Mouse (Mus musculus) myocyte (in vitro differentiated cells): Measurements from ENCODE around the gene Tshz2. TPM values are rescaled to one million over a fixed set of nuclear protein-coding genes. Genes with fewer than 3 reads are reported as not detected.

Experiments used
- H3K27me3 ChIP-seq: one replicate; pipeline ENCODE4 v1.6.1; 2011; ENCODE audit not compliant: control insufficient read depth, insufficient read depth, insufficient read length
- H3K36me3 ChIP-seq: one replicate; pipeline ENCODE4 v1.6.1; 2011; ENCODE audit not compliant: control insufficient read depth, insufficient read depth
- H3K4me2 ChIP-seq: one replicate; pipeline ENCODE4 v1.6.1; 2011; ENCODE audit warnings: low read depth, control low read depth
- H3K4me3 ChIP-seq: one replicate; pipeline ENCODE4 v1.5.1; 2011; ENCODE audit warnings: mild to moderate bottlenecking, control low read depth, moderate library complexity
- H3K79me2 ChIP-seq: one replicate; pipeline ENCODE4 v1.6.1; 2011; ENCODE audit not compliant: control insufficient read depth, insufficient read depth
- H3ac ChIP-seq: one replicate; pipeline ENCODE4 v1.6.1; 2011; ENCODE audit not compliant: control insufficient read depth, insufficient read length
- CEBPB ChIP-seq: IDR thresholded peaks from 2 replicates; pipeline ENCODE4 v1.6.1; 2011; ENCODE audit warnings: mild to moderate bottlenecking, moderate library complexity; ENCODE audit not compliant: poor library complexity, insufficient read depth, severe bottlenecking
- E2F4 ChIP-seq: IDR thresholded peaks from one replicate; pipeline ENCODE4 v1.6.1; 2011; ENCODE audit warnings: mild to moderate bottlenecking, control low read depth, moderate library complexity; ENCODE audit not compliant: insufficient read depth
- MAX ChIP-seq: IDR thresholded peaks from one replicate; pipeline ENCODE4 v1.6.1; 2011; ENCODE audit warnings: low read depth, mild to moderate bottlenecking, control low read depth
- MYOD1 ChIP-seq, 3 experiments: IDR thresholded peaks; one replicate each; pipeline ENCODE4 v1.6.1; 2011; ENCODE audit warnings: control low read depth in 2 of 3, low read depth in 2 of 3, mild to moderate bottlenecking in 2 of 3, moderate library complexity in 1 of 3; ENCODE audit not compliant: insufficient read length in 2 of 3, control insufficient read depth in 1 of 3
- MYOG ChIP-seq, 3 experiments: IDR thresholded peaks; one replicate each; pipeline ENCODE4 v1.6.1; 2011; ENCODE audit warnings: control low read depth in 2 of 3, low read depth in 2 of 3, mild to moderate bottlenecking in 2 of 3; ENCODE audit not compliant: insufficient read length in 2 of 3, control insufficient read depth in 1 of 3, insufficient read depth in 1 of 3
- POLR2A ChIP-seq: IDR thresholded peaks from one replicate; pipeline ENCODE4 v1.6.1; 2011; ENCODE audit warnings: low read depth, mild to moderate bottlenecking, control low read depth, moderate library complexity; ENCODE audit not compliant: insufficient read length
- POLR2AphosphoS2 ChIP-seq: IDR thresholded peaks from one replicate; pipeline ENCODE4 v1.6.1; 2011; ENCODE audit warnings: low read depth, control low read depth; ENCODE audit not compliant: insufficient read length
- REST ChIP-seq: IDR thresholded peaks from one replicate; pipeline ENCODE4 v1.6.1; 2011; ENCODE audit warnings: mild to moderate bottlenecking, control low read depth, moderate library complexity; ENCODE audit not compliant: insufficient read depth, insufficient read length
- SRF ChIP-seq: IDR thresholded peaks from one replicate; pipeline ENCODE4 v1.6.1; 2011; ENCODE audit warnings: low read depth; ENCODE audit not compliant: control insufficient read depth, insufficient read length
- TCF12 ChIP-seq: IDR thresholded peaks from one replicate; pipeline ENCODE4 v1.6.1; 2011; ENCODE audit warnings: mild to moderate bottlenecking, control low read depth; ENCODE audit not compliant: poor library complexity, insufficient read depth, severe bottlenecking
- TCF3 ChIP-seq: IDR thresholded peaks from one replicate; pipeline ENCODE4 v1.6.1; 2011; ENCODE audit warnings: low read depth, control low read depth; ENCODE audit not compliant: insufficient read length
- USF1 ChIP-seq: IDR thresholded peaks from one replicate; pipeline ENCODE4 v1.6.1; 2011; ENCODE audit warnings: low read depth, mild to moderate bottlenecking, control low read depth, moderate library complexity
- polyA plus RNA-seq: library from polyadenylated mRNA; unstranded; fragments of >200 nt; fragmentation: generic; extraction: Trizol; gene quantifications from one replicate; pipeline ENCODE4 v1.2.1, GENCODE M21; 2012; ENCODE audit warnings: missing spikeins

Tshz2 gene
- polyA plus RNA-seq, 1 experiment = not detected

DNA sequence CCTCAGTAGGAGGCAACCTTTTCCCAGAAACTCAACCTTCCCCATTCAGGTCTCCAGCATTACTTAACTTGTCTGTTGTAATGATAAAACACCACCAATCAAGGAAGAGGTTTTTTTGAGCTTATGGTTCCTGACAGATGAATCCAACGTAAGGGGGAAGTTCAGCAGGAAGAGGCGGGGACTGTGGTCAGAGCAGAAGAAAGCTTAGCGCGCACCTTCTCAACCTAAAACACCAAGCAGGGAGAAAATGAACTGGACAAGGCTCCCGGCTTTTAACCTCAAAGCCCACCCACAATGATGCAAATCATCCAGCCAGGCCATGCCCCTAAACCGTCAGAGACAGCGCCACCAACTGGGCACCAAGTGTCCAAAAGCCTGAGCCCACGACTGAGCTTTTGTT, 399.1 kb downstream of the Tshz2 start:
- Histone ChIP-seq H3ac (no peak overlapping the region), H3K4me3 (no peak overlapping the region), H3K27me3 (no peaks in the 10 kb centered on the region), H3K4me2 (no peak overlapping the region), H3K36me3 (no peaks in the 10 kb centered on the region), H3K79me2 (no peaks in the 10 kb centered on the region)
- TF ChIP-seq REST = no peak
- TF ChIP-seq MYOG (IDR thresholded peaks at IDR 0.05; ENCODE audit: control insufficient read depth in 1 of 3, insufficient read depth in 1 of 3, insufficient read length in 2 of 3, low read depth in 2 of 3) = no peak

DNA sequence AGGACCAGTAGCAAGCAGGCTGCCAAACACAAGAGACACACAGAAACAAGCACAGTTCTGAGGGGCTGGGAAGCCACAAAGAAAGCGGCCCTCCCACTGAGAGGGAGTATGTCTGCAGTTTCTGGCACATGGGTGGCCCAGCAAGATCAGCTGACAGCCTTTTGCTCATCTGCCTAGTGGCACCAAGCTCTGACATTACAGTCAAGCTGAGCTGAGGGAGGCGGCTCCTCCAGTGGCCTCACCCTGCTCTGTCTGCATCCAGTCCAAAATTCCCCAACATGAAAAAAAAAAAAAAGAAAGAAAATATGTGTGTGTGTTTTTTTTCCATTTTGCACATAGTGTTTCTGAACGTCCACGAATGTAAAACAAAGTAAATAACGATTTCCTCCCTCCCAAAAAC, 400.4 kb downstream of the Tshz2 start:
- no peak for TF ChIP-seq TCF12
- no peak for TF ChIP-seq MAX
- TF ChIP-seq E2F4 = no peak
- TF ChIP-seq MYOD1 (IDR thresholded peaks at IDR 0.05; ENCODE audit: control insufficient read depth in 1 of 3, insufficient read length in 2 of 3, low read depth in 2 of 3) = no peak
- TF ChIP-seq MYOG (IDR thresholded peaks at IDR 0.05; ENCODE audit: control insufficient read depth in 1 of 3, insufficient read depth in 1 of 3, insufficient read length in 2 of 3, low read depth in 2 of 3) = no peak
- TF ChIP-seq SRF = no peak
- TF ChIP-seq CEBPB = no peak
- no peak for TF ChIP-seq POLR2AphosphoS2
- no peak for TF ChIP-seq USF1
- no peak for TF ChIP-seq POLR2A
- TF ChIP-seq TCF3 = no peak
- no peak for TF ChIP-seq REST
- no peaks in the 10 kb centered on the region for H3K36me3 ChIP-seq
- no peaks in the 10 kb centered on the region for H3K27me3 ChIP-seq
- H3K79me2 ChIP-seq = no peaks in the 10 kb centered on the region
- no peak overlapping the region for H3K4me2 ChIP-seq
- no peak overlapping the region for H3K4me3 ChIP-seq
- no peak overlapping the region for H3ac ChIP-seq

DNA sequence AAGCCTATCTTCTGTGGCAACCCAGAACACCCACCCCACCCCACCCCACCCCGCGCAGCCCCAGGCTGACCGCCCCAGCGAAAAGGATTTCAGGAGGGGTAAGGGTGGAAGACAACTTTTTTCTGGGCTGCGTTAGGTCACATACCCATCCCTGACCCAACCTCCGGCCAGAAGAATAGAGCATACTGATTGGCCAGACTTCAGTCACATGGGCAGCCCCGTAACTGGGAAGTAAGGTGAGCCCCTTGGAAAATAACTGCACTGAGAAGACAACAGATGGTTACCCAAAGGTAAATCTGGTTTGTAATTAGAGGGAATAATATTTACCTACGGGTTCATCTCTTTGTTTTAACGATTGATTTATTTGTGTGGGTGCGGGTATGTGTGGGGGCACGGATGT, 402.0 kb downstream of the Tshz2 start:
- H3K79me2 ChIP-seq = no peaks in the 10 kb centered on the region
- no peaks in the 10 kb centered on the region for H3K27me3 ChIP-seq
- no peak overlapping the region for H3K4me3 ChIP-seq
- TF ChIP-seq MAX = no peak
- H3K36me3 ChIP-seq = no peaks in the 10 kb centered on the region
- no peak overlapping the region for H3ac ChIP-seq
- H3K4me2 ChIP-seq = no peak overlapping the region

DNA sequence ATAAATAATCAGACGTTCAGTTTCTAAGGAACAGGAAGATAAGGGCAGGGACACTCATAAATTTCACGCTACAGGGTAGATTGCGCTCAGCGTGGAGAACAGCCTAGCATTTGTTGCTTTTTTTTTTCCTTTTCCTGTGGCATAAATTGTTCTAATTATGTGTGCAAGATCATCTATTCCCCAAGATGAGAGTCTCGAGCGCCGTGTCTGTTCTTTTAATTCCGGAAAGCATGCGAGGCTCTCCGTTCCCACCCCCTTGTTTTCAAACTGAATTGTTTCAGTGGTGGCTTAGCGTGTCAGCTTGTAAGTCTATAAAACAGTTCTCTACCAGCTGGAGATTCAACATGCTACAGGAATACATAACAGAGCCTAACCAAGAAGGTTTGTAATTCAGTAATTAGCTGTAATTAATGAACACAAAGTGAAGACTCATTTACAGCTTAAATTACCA, 404.0 kb downstream of the Tshz2 start:
- Histone ChIP-seq H3K4me3 (no peak overlapping the region), H3K4me2 (no peak overlapping the region), H3ac (no peak overlapping the region), H3K27me3 (no peaks in the 10 kb centered on the region), H3K36me3 (no peaks in the 10 kb centered on the region), H3K79me2 (no peaks in the 10 kb centered on the region)
- TF ChIP-seq TCF12 = no peak
- no peak for TF ChIP-seq SRF

DNA sequence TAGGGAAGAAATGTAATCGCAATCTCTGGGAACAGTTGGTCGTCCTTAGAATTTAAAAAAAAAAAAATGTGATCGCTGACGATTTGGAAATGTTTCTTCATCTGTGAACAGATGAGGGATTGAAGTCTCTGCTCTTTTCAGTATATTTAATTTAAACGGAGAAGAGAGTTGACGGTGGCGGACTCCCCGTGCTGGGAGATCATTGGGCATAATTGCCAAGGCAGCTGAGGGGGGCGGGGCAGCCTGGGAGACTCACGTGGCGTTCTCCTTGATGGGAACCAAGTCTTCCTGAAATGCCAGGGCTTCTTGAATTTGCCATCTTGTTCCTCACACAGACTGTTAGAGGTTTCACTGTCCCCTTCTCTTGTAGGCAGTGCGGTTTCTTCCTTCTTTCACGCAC, 404.5 kb downstream of the Tshz2 start:
- TF ChIP-seq TCF3 (no peak), E2F4 (no peak), MYOD1 (IDR thresholded peaks at IDR 0.05; ENCODE audit: control insufficient read depth in 1 of 3, insufficient read length in 2 of 3, low read depth in 2 of 3) (no peak), USF1 (no peak), MAX (no peak), CEBPB (no peak), REST (no peak), POLR2A (no peak), POLR2AphosphoS2 (no peak), SRF (no peak), TCF12 (no peak), MYOG (IDR thresholded peaks at IDR 0.05; ENCODE audit: control insufficient read depth in 1 of 3, insufficient read depth in 1 of 3, insufficient read length in 2 of 3, low read depth in 2 of 3) (no peak)
- no peaks in the 10 kb centered on the region for H3K27me3 ChIP-seq
- no peak overlapping the region for H3K4me2 ChIP-seq
- H3K79me2 ChIP-seq = no peaks in the 10 kb centered on the region
- no peak overlapping the region for H3K4me3 ChIP-seq
- no peaks in the 10 kb centered on the region for H3K36me3 ChIP-seq
- H3ac ChIP-seq = no peak overlapping the region

DNA sequence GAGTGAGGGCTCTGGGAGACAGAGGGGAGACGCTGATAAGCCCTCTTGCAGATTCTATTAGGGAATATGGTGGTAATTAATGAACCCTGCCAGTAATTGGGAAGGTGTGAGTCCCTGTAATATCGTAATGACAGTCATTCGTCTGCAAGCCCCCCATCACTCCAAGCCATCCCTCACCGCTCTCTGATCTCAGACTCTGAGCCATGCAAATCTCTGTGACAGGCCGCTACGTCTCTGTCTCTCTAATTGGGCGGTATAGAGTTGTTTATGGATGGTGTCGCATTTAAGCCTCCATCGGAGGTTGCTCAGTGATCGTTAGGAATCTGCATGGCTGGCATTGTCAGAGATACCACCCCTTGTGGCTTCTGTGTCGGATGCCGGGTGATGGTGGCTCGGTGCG, 407.0 kb downstream of the Tshz2 start:
- TF ChIP-seq REST (no peak), MAX (no peak), USF1 (no peak), MYOD1 (IDR thresholded peaks at IDR 0.05; ENCODE audit: control insufficient read depth in 1 of 3, insufficient read length in 2 of 3, low read depth in 2 of 3) (no peak), MYOG (IDR thresholded peaks at IDR 0.05; ENCODE audit: control insufficient read depth in 1 of 3, insufficient read depth in 1 of 3, insufficient read length in 2 of 3, low read depth in 2 of 3) (no peak), SRF (no peak), TCF12 (no peak), TCF3 (no peak), POLR2AphosphoS2 (no peak), POLR2A (no peak)
- no peaks in the 10 kb centered on the region for H3K79me2 ChIP-seq
- no peak overlapping the region for H3K4me3 ChIP-seq
- H3ac ChIP-seq = no peak overlapping the region
- no peak overlapping the region for H3K4me2 ChIP-seq
- H3K27me3 ChIP-seq = no peaks in the 10 kb centered on the region
- no peaks in the 10 kb centered on the region for H3K36me3 ChIP-seq
